Mouse (Mus musculus) spleen, postnatal 4 days (tissue): Measurements from ENCODE around the gene Hbb-bt.
A peak's percentile ranks its signal among the peaks of the same experiment; 100 is the strongest.
"Not testable (repeated sequence)": the region's sequence is repeated elsewhere in the genome, so short reads cannot be mapped to it uniquely, and the experiment has no call there.

Experiments
- DNase-seq, 2 experiments: peaks; one replicate each; pipeline ENCODE4 v3.0.0; 2022; ENCODE audit warnings: low spot score in 2 of 2

Gene Hbb-bt

DNA sequence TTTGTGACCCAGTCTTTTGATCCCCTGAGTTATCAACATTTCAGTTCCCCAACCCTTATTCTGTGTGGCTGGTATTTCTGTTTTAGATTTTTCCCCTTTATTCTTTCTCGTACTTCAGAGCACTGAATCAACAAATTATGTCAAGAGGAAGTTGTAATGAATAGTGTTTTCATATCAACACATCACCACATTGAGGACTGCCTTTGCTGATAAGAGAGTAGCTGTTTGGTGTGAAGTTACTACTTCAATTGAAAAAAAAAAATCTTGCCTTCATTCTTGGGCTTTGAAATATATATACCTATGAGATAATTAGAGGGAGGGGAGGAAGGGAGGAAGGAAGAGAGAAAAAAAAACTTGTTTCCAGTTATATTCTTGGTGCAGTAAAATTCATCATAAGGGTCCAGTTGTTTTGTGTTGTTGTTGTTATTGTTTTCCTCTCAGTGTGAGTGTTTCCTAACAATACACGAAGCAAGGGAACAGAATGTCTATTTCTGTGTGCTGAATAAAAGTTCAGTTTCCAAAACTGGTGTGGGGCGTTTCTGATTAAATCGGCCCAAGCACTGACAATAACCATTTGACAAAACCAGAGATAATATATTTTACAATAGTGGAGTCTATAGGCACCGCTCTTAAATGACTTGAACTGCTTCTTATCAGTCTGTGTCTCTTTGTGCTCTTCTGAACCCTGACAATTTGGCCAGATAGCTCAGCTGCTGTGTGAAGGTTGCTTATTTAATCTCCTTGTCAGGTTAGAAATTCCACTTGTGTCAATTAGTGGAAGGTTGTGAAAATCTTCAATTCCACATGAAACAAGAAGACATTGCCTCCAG lies 4.6 kb downstream of the Hbb-bt start:
- peak in 1 of 2 experiments; percentile 39 for DNase-seq

GRCm38 (mm10) chr7:103808120-103808519 lies 5.7 kb downstream of the Hbb-bt start:
- DNase-seq: not testable (repeated sequence)

- peak; percentile 46 to 57 for DNase-seq
Observed at GRCm38 (mm10) chr7:103806856-103807255, 6.9 kb downstream of the Hbb-bt start.

- DNase-seq: peak in 1 of 2 experiments; percentile 63
Observed at GRCm38 (mm10) chr7:103792669-103793388, 21.0 kb downstream of the Hbb-bt start.

- no peak for DNase-seq
Observed at GRCm38 (mm10) chr7:103791721-103792120, 22.1 kb downstream of the Hbb-bt start, which contains the start of gene Olfr67. Gene Olfr67 (minus strand): TSS chr7:103791821.

- no peak for DNase-seq
Observed at GRCm38 (mm10) chr7:103779598-103779997, 34.2 kb downstream of the Hbb-bt start, which contains the start of gene Olfr68. Gene Olfr68 (minus strand): TSS chr7:103779698.

GRCm38 (mm10) chr7:103777652-103778051 lies 36.1 kb downstream of the Hbb-bt start:
- DNase-seq: not testable (repeated sequence)

DNA sequence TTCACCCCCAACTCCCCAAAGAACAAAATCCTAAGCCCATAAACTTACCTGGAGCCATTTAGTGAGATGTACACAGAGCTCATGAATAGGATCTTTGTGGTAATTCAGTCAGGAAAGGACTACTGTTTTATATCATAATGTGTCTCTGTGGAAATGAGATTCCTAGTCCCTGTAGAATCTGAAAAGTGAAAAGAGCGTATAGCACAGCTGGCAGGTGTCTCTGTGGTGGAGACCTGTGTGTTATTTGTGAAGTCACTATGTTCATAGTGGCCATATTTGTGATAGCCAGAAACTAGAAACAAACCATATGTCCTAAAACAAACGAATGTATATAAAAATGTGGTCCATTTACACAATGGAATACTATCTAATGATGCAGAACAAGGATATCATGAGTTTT lies 42.3 kb downstream of the Hbb-bt start, which contains the start of gene Olfr69:
TSS of gene Olfr69 (minus strand) at position 101 of the 400 bp plus-strand sequence.
- no peak for DNase-seq

DNA sequence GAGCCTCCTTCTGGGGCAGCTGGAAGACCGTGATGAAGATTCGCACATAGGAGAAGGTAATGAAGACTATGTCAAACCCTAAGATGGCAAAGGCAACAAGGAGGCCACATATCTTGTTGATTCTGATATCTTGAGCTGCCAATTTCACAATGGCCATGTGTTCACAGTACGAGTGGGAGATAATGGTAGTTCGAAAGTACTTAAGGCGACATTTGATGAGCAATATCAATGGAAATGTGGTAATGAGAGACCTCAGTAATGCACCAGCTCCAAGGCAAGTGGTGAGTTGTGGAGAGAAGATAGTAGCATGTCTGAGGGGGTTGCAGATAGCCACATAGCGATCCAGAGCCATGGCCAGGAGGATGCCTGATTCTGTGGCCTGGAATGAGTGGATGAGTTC lies 46.1 kb downstream of the Hbb-bt start:
- DNase-seq: not testable (repeated sequence)
